Mouse (Mus musculus) olfactory bulb, adult 2 months (tissue): Measurements from ENCODE around the gene Fibin.

Experiments
- CTCF ChIP-seq: fragments of 200-500 bp; IDR thresholded peaks from 2 replicates; pipeline ENCODE4 v1.5.1; 2012; ENCODE audit warnings: low read depth, mild to moderate bottlenecking, low read length, moderate library complexity; ENCODE audit not compliant: insufficient read depth
- POLR2A ChIP-seq: fragments of 200-500 bp; IDR thresholded peaks from 2 replicates; pipeline ENCODE4 v1.6.1; 2012; ENCODE audit warnings: mild to moderate bottlenecking, low read depth, low read length, moderate library complexity; ENCODE audit not compliant: insufficient read depth

DNA sequence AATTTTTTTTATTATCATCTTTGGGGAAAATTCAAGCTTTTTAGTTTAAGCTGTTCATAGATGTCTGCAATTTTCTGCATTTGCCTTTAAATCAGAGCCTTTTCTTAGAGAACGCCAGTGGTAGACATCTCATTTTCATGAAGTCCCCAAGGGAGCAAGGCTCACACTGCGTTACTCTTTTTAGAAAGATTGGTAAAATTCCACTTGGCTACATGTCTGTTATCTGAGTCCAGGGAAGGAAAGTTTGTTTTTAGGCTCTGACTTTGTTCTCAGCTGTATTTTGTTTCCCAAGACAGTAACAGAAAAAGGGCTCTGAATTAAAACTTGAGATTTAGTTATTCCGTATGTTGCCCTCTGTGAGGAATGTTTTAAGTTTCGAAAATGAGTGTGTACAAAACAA lies 43.0 kb downstream of the Fibin start:
- TF ChIP-seq CTCF (no peak), POLR2A (no peak)
